Mouse (Mus musculus): ENCODE data around the gene Txndc9.

GRCm38 (mm10) chr1:37948906-37949305, 48.8 kb downstream of the Txndc9 start:
- no peak for TF ChIP-seq POLR2A (IDR thresholded peaks at IDR 0.05; ENCODE audit: low read depth, low read length)
- TF ChIP-seq CTCF (IDR thresholded peaks at IDR 0.05; ENCODE audit: borderline replicate concordance, insufficient read depth, low read length), result no peak

Measured in embryonic fibroblast, embryonic 13.5 days (primary cell).